Mouse (Mus musculus): ENCODE measurements around the gene Itgb1bp1.
A peak's percentile ranks its signal among the peaks of the same experiment; 100 is the strongest.

The Itgb1bp1 gene

GRCm38 (mm10) chr12:21244375-21244960 is 41.6 kb downstream of the Itgb1bp1 start:
- no peak for DNase-seq (ENCODE audit: low spot score)

GRCm38 (mm10) chr12:21241965-21242364 is 44.1 kb downstream of the Itgb1bp1 start:
- DNase-seq (ENCODE audit: low spot score): no peak

GRCm38 (mm10) chr12:21234560-21234959 is 51.5 kb downstream of the Itgb1bp1 start:
- no peak for DNase-seq (ENCODE audit: low spot score)

- DNase-seq (ENCODE audit: low spot score): no peak
Observed at GRCm38 (mm10) chr12:21233727-21234126, 52.4 kb downstream of the Itgb1bp1 start.

GRCm38 (mm10) chr12:21229076-21229918 is 56.8 kb downstream of the Itgb1bp1 start:
- DNase-seq (ENCODE audit: low spot score): no peak

GRCm38 (mm10) chr12:21228650-21229049 is 57.4 kb downstream of the Itgb1bp1 start:
- no peak for DNase-seq (ENCODE audit: low spot score)

- DNase-seq (ENCODE audit: low spot score): peak; percentile 3
Observed at GRCm38 (mm10) chr12:21227076-21227980, 58.8 kb downstream of the Itgb1bp1 start.

- DNase-seq (ENCODE audit: low spot score): peak; percentile 6
Observed at GRCm38 (mm10) chr12:21226316-21226715, 59.8 kb downstream of the Itgb1bp1 start.

GRCm38 (mm10) chr12:21225358-21225757 is 60.7 kb downstream of the Itgb1bp1 start:
- DNase-seq (ENCODE audit: low spot score): no peak

- no peak for DNase-seq (ENCODE audit: low spot score)
Observed at GRCm38 (mm10) chr12:21223923-21224322, 62.2 kb downstream of the Itgb1bp1 start.

GRCm38 (mm10) chr12:21220596-21220995 is 65.5 kb downstream of the Itgb1bp1 start:
- no peak for DNase-seq (ENCODE audit: low spot score)

GRCm38 (mm10) chr12:21217776-21218444 is 68.2 kb downstream of the Itgb1bp1 start:
- DNase-seq (ENCODE audit: low spot score): no peak

- DNase-seq (ENCODE audit: low spot score): no peak
Observed at GRCm38 (mm10) chr12:21214551-21215165, 71.4 kb downstream of the Itgb1bp1 start.

- peak; percentile 12 for DNase-seq (ENCODE audit: low spot score)
Observed at GRCm38 (mm10) chr12:21212876-21213275, 73.2 kb downstream of the Itgb1bp1 start.

GRCm38 (mm10) chr12:21209273-21209672 is 76.8 kb downstream of the Itgb1bp1 start:
- no peak for DNase-seq (ENCODE audit: low spot score)

- no peak for DNase-seq (ENCODE audit: low spot score)
Observed at GRCm38 (mm10) chr12:21208172-21208795, 77.8 kb downstream of the Itgb1bp1 start.

GRCm38 (mm10) chr12:21207422-21207821 is 78.7 kb downstream of the Itgb1bp1 start:
- DNase-seq (ENCODE audit: low spot score): no peak

GRCm38 (mm10) chr12:21205799-21206198 is 80.3 kb downstream of the Itgb1bp1 start:
- DNase-seq (ENCODE audit: low spot score): no peak

- no peak for DNase-seq (ENCODE audit: low spot score)
Observed at GRCm38 (mm10) chr12:21204701-21205312, 81.3 kb downstream of the Itgb1bp1 start.

- no peak for DNase-seq (ENCODE audit: low spot score)
Observed at GRCm38 (mm10) chr12:21201485-21202269, 84.4 kb downstream of the Itgb1bp1 start.
